Mouse (Mus musculus) ES-E14 (cell line): ENCODE results near the gene Tbc1d9.

Experiments used
- CHD2 ChIP-seq: IDR thresholded peaks from 2 replicates; pipeline ENCODE4 v1.6.1; 2014; ENCODE audit warnings: mild to moderate bottlenecking, low read depth, low read length, inconsistent platforms
- HCFC1 ChIP-seq: IDR thresholded peaks from 2 replicates; pipeline ENCODE4 v1.6.1; 2012; ENCODE audit warnings: low read length, inconsistent platforms, borderline replicate concordance; ENCODE audit not compliant: insufficient read depth
- ZNF384 ChIP-seq: IDR thresholded peaks from 2 replicates; pipeline ENCODE4 v1.6.1; 2012; ENCODE audit warnings: low read depth, low read length, inconsistent platforms

DNA sequence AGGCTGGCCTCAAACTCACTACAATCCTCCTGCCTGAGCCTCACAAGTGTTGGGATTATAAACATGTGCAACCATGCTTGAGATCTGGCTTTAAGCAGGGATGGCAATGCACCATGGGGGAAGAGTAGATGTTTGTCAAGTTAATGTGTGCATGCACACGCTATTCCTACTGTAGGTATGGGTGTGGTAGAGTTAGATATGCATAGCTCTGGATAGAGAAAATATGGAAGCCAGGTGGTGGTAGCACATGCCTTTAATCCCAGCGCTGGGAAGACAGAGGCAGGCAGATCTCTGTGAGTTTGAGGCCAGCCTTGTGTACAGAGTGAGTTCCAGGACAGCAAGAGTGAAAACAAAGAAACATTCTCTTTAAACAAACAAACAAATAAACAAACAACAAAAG lies 52.7 kb downstream of the Tbc1d9 start:
- TF ChIP-seq CHD2 (no peak), ZNF384 (no peak), HCFC1 (no peak)
